9 mouse cellular contexts compared by ENCODE assay signal in genomic region chr10:25331321-25332049, GRCm38 (mm10). TPM values are rescaled to one million over a fixed set of nuclear protein-coding genes. Genes with fewer than 3 reads are reported as not detected.
DNase-seq lines count a peak whose midpoint lies in the region; ATAC-seq lines count a peak whose summit lies in the region.
"Had no signal": no experiment of that assay in that cellular context is flagged by ENCODE, and none has a peak within 500 bp of the region (broad histone marks: within the 10 kb centered on the region; RNA-seq: fewer than 3 reads in every experiment).

No protein-coding gene starts in this region.

- no peak overlapping the region for H3K4me2 ChIP-seq in midbrain, embryonic 15.5 days
- H3K4me2 ChIP-seq: limb, embryonic 12.5 days had no signal

- peak; percentile 95 for ATAC-seq in frontal cortex, adult (ENCODE audit: low TSS enrichment)
- ATAC-seq in midbrain, embryonic 15.5 days (replicated peaks), result no peak
- peak; percentile 91 for ATAC-seq in inflammation-experienced regulatory T-cells, adult 6 months

- 79% methylated on average over 9 of the region's 9 CpGs for WGBS in midbrain, embryonic 10.5 days
- WGBS in midbrain, embryonic 15.5 days, result 45% methylated on average over 9 of the region's 9 CpGs
- WGBS in forebrain, embryonic 10.5 days, result 81% methylated on average over 9 of the region's 9 CpGs

- no peak for DNase-seq in frontal cortex, postnatal 25 days (ENCODE audit: low spot score in 2 of 2)
- DNase-seq in midbrain, embryonic 10.5 days (ENCODE audit: low spot score), result no peak
- peak; percentile 55 for DNase-seq in splenic B cell, adult 2 months (ENCODE audit: low read depth, low spot score)
- DNase-seq in embryo, embryonic 11 days, result no peak
- DNase-seq in forebrain, embryonic 10.5 days (ENCODE audit: extremely low spot score, low spot score), result no peak

- no peaks in the 10 kb centered on the region for H3K4me1 ChIP-seq in midbrain, embryonic 10.5 days
- H3K4me1 ChIP-seq in midbrain, embryonic 15.5 days, result no peaks in the 10 kb centered on the region
- H3K4me1 ChIP-seq in forebrain, embryonic 10.5 days, result 0 out of 2 replicates have a peak, but pooled peaks cover 4% of the 10 kb centered on the region
- H3K4me1 ChIP-seq: limb, embryonic 12.5 days had no signal

- 0 out of 2 replicates have a peak overlapping the region, but pooled peaks have one; percentile 17 for H3K27ac ChIP-seq in midbrain, embryonic 10.5 days (replicated peaks)
- H3K27ac ChIP-seq in midbrain, embryonic 15.5 days, result no peak overlapping the region
- H3K27ac ChIP-seq in forebrain, embryonic 10.5 days, result no peak overlapping the region
- H3K27ac ChIP-seq: limb, embryonic 12.5 days had no signal

- H3K9me3 ChIP-seq in midbrain, embryonic 10.5 days (replicated peaks), result no peaks in the 10 kb centered on the region
- no peaks in the 10 kb centered on the region for H3K9me3 ChIP-seq in midbrain, embryonic 15.5 days
- H3K9me3 ChIP-seq in forebrain, embryonic 10.5 days, result no peaks in the 10 kb centered on the region
- H3K9me3 ChIP-seq: limb, embryonic 12.5 days had no signal

- H3K4me3 ChIP-seq in midbrain, embryonic 10.5 days, result no peak overlapping the region
- no peak overlapping the region for H3K4me3 ChIP-seq in midbrain, embryonic 15.5 days
- H3K4me3 ChIP-seq in forebrain, embryonic 10.5 days, result no peak overlapping the region
- H3K4me3 ChIP-seq: limb, embryonic 12.5 days had no signal

- H3K36me3 ChIP-seq in midbrain, embryonic 10.5 days, result no peaks in the 10 kb centered on the region
- H3K36me3 ChIP-seq in midbrain, embryonic 15.5 days (replicated peaks), result no peaks in the 10 kb centered on the region
- no peaks in the 10 kb centered on the region for H3K36me3 ChIP-seq in splenic B cell, adult 2 months (ENCODE audit: control insufficient read depth, insufficient read depth, low read length, poor library complexity, severe bottlenecking)
- no peaks in the 10 kb centered on the region for H3K36me3 ChIP-seq in forebrain, embryonic 10.5 days (replicated peaks)
- H3K36me3 ChIP-seq: limb, embryonic 12.5 days had no signal

- no peaks in the 10 kb centered on the region for H3K27me3 ChIP-seq in midbrain, embryonic 10.5 days (ENCODE audit: low read depth, poor library complexity, severe bottlenecking)
- H3K27me3 ChIP-seq in midbrain, embryonic 15.5 days (replicated peaks), result no peaks in the 10 kb centered on the region
- H3K27me3 ChIP-seq in splenic B cell, adult 2 months (ENCODE audit: control insufficient read depth, insufficient read depth, low read length, poor library complexity, severe bottlenecking), result no peaks in the 10 kb centered on the region
- H3K27me3 ChIP-seq in forebrain, embryonic 10.5 days (ENCODE audit: poor library complexity, severe bottlenecking), result no peaks in the 10 kb centered on the region
- H3K27me3 ChIP-seq: limb, embryonic 12.5 days had no signal

- H3K9ac ChIP-seq in midbrain, embryonic 15.5 days, result no peak overlapping the region
- H3K9ac ChIP-seq: limb, embryonic 12.5 days had no signal

RNA-seq across cellular contexts. Expression of gene Akap7, which starts 23.8 kb away (rescaled TPM):
- polyA plus RNA-seq in midbrain, embryonic 10.5 days (2016; fragmentation: Nextera tagmentation; extraction: Ambion mirVana), result 17.2 and 17.5 TPM in 2 replicates
- 38.5 and 42.4 TPM in 2 replicates for polyA plus RNA-seq in midbrain, embryonic 15.5 days (2015; fragmentation: Nextera tagmentation; extraction: Ambion mirVana)
- 1 to 10 TPM; 1.5 to 5.7 (median 3.0) TPM for polyA plus RNA-seq in inflammation-experienced regulatory T-cells, adult 6 months (2017; shearing (Covaris generic))
- polyA plus RNA-seq in forebrain, embryonic 10.5 days (2016; fragmentation: Nextera tagmentation; extraction: Ambion mirVana), result 15.1 and 16.4 TPM in 2 replicates

RNA-seq across cellular contexts. Expression of gene Epb41l2, which starts 28.1 kb away (rescaled TPM):
- polyA plus RNA-seq in midbrain, embryonic 10.5 days (2016; fragmentation: Nextera tagmentation; extraction: Ambion mirVana), result 43.2 and 47.5 TPM in 2 replicates
- polyA plus RNA-seq in midbrain, embryonic 15.5 days (2015; fragmentation: Nextera tagmentation; extraction: Ambion mirVana), result 25.4 and 27.7 TPM in 2 replicates
- polyA plus RNA-seq in inflammation-experienced regulatory T-cells, adult 6 months (2017; shearing (Covaris generic)), result 10 to 100 TPM; 14.8 to 20.7 (median 18.3) TPM
- polyA plus RNA-seq in forebrain, embryonic 10.5 days (2016; fragmentation: Nextera tagmentation; extraction: Ambion mirVana), result 42.7 and 43.0 TPM in 2 replicates
